Mouse (Mus musculus): ENCODE measurements around the gene Tmem269. TPM values are rescaled to one million over a fixed set of nuclear protein-coding genes. Genes with fewer than 3 reads are reported as not detected.

The Tmem269 gene
- polyA plus RNA-seq, 1 experiment = not detected

- Histone ChIP-seq H3K27me3 (ENCODE audit: control insufficient read depth) (no peaks in the 10 kb centered on the region), H3K4me1 (ENCODE audit: control insufficient read depth) (no peaks in the 10 kb centered on the region), H3K36me3 (ENCODE audit: control insufficient read depth) (no peaks in the 10 kb centered on the region), H3K9me3 (ENCODE audit: control insufficient read depth, low read length) (no peaks in the 10 kb centered on the region), H3K4me3 (replicated peaks) (no peak overlapping the region)
- TF ChIP-seq GATA1 (IDR thresholded peaks at IDR 0.05; ENCODE audit: low read length) (no peak), TAL1 (IDR thresholded peaks at IDR 0.05; ENCODE audit: low read length) (no peak)
Measured at GRCm38 (mm10) chr4:119254012-119254618, 36.1 kb upstream of the Tmem269 start.

DNA sequence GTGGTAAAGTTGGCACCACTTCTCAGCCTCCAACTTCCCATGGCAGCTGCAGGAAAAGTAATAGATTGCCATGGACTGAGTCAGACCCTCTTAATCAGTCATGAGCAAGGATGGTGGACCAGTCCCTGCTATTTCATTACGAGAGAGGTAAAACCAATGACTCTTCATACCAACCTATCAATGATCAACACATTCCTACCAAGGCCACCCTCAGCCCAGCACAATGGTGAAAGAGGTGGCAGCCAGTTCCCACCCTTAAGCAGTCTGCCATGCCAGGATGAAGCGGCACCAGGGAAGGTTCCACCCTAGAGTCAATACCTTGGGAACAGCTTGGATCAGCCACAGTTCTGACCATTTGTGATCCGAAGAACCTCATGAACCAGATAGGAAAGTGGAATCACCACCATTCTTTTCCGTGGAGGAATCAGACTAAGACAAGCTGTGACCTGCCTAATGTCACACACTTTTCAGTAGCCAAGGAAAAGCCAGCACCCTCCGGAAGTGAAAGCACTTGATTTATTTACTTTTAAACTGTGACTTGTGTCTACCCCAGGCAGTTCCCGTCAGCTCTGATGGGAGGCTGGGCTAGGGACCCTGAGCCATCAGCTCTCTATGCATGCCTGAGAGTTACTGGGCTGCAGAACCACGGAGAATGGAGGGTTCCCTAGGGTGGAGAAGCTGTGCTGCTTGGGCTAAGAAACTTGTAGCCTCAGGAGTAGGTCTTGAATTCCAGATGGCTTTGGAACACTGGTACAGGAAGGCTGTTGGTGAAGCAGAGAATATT, 34.2 kb upstream of the Tmem269 start:
- Histone ChIP-seq H3K36me3 (ENCODE audit: control insufficient read depth) (peaks cover 2% of the 10 kb centered on the region; the same call in 1 of the 2 replicates), H3K4me3 (replicated peaks) (no peak overlapping the region), H3K4me1 (ENCODE audit: control insufficient read depth) (no peaks in the 10 kb centered on the region), H3K27me3 (ENCODE audit: control insufficient read depth) (no peaks in the 10 kb centered on the region), H3K9me3 (ENCODE audit: control insufficient read depth, low read length) (no peaks in the 10 kb centered on the region)
- no peak for TF ChIP-seq GATA1 (IDR thresholded peaks at IDR 0.05; ENCODE audit: low read length)
- no peak for TF ChIP-seq TAL1 (IDR thresholded peaks at IDR 0.05; ENCODE audit: low read length)

DNA sequence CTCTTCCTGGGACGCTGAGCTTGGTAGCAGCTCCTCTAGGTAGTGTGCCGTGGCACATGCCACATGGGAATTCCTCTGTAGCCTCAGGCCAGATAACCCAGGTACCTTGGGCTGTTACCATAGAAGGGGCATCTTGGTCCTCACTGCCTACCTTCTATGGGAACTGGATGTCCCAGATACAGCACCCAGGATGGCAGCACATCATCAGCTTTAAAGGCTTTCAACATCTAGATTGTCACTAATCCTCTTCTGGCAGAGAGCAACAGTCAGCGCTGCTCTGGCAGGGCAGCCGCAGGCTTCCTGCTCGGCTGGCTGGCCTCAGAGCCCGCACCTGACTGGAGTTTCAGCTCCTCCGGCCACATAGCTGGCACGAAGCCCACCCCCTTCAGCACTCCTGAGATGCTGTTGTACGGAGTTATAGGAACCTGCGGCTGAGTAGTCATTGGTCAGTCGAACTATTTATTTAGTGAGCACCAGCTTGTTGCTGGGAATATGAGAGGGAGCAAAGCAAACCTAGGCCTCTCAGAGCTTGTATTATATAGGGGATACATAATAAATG, 30.5 kb upstream of the Tmem269 start:
- no peak overlapping the region for H3K4me3 ChIP-seq (replicated peaks)
- TF ChIP-seq TAL1 (IDR thresholded peaks at IDR 0.05; ENCODE audit: low read length) (no peak), GATA1 (IDR thresholded peaks at IDR 0.05; ENCODE audit: low read length) (no peak)
- no peaks in the 10 kb centered on the region for H3K9me3 ChIP-seq (ENCODE audit: control insufficient read depth, low read length)
- H3K27me3 ChIP-seq (ENCODE audit: control insufficient read depth) = no peaks in the 10 kb centered on the region
- no peaks in the 10 kb centered on the region for H3K4me1 ChIP-seq (ENCODE audit: control insufficient read depth)
- peaks cover 23% of the 10 kb centered on the region; the same call in 1 of the 2 replicates for H3K36me3 ChIP-seq (ENCODE audit: control insufficient read depth)

- Histone ChIP-seq H3K27me3 (ENCODE audit: control insufficient read depth) (no peaks in the 10 kb centered on the region), H3K4me3 (replicated peaks) (no peak overlapping the region), H3K36me3 (ENCODE audit: control insufficient read depth) (peaks cover 23% of the 10 kb centered on the region; the same call in 1 of the 2 replicates), H3K4me1 (ENCODE audit: control insufficient read depth) (no peaks in the 10 kb centered on the region), H3K9me3 (ENCODE audit: control insufficient read depth, low read length) (no peaks in the 10 kb centered on the region)
- TF ChIP-seq GATA1 (IDR thresholded peaks at IDR 0.05; ENCODE audit: low read length) (no peak), TAL1 (IDR thresholded peaks at IDR 0.05; ENCODE audit: low read length) (no peak)
Measured at GRCm38 (mm10) chr4:119247462-119248235, 29.6 kb upstream of the Tmem269 start.

DNA sequence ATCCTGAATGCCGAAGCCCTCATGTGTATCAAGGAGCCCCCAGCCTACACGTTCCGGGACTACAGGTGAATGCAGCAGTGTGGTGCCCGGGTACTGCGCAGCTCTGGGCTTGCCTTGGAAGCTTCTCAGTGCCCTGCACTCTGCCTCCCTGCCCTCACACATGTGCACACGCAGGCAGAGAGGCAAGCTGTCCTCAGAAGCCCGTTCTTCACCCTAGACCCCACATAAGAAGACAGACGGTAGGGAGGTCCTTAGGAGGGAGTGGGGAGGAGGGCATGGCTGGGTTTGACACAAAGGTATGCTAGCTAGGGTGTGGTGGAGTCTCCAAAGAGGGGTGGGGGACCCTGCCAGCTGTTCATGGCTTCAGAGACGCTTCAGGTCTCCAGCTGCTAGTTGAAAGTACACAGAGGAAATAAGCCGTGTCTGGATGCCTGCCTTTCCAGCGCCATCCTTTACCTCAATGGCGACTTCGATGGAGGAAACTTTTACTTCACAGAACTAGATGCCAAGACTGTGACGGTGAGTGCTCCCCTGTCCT, 28.7 kb upstream of the Tmem269 start:
- Histone ChIP-seq H3K27me3 (ENCODE audit: control insufficient read depth) (no peaks in the 10 kb centered on the region), H3K4me3 (replicated peaks) (no peak overlapping the region), H3K36me3 (ENCODE audit: control insufficient read depth) (peaks cover 29% of the 10 kb centered on the region; the same call in 1 of the 2 replicates), H3K9me3 (ENCODE audit: control insufficient read depth, low read length) (no peaks in the 10 kb centered on the region), H3K4me1 (ENCODE audit: control insufficient read depth) (peaks cover 4% of the 10 kb centered on the region; the same call in 1 of the 2 replicates)
- TF ChIP-seq GATA1 (IDR thresholded peaks at IDR 0.05; ENCODE audit: low read length) = no peak
- TF ChIP-seq TAL1 (IDR thresholded peaks at IDR 0.05; ENCODE audit: low read length) = no peak

DNA sequence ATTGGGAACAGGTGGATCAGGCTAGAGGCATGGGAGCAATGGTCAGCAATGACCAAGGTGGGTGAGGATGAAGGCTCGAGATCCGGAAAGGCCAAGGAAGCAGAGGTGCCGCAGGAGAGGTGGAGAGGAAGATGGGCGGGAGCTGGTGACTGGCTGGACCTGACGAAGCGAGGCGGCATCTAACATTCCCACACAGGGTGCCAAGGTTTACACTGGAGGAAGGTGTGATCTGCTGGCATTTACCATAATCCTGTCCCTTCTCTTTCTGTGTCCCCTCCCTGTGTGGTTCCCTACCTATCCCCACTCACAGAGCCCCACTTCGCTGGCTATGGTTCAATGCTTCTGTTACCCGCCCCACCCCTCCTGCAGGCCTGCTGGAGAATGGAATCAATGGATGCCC, 27.9 kb upstream of the Tmem269 start:
- no peaks in the 10 kb centered on the region for H3K9me3 ChIP-seq (ENCODE audit: control insufficient read depth, low read length)
- H3K4me1 ChIP-seq (ENCODE audit: control insufficient read depth) = peaks cover 6% of the 10 kb centered on the region; the same call in 1 of the 2 replicates
- H3K27me3 ChIP-seq (ENCODE audit: control insufficient read depth) = no peaks in the 10 kb centered on the region
- no peak for TF ChIP-seq GATA1 (IDR thresholded peaks at IDR 0.05; ENCODE audit: low read length)
- no peak for TF ChIP-seq TAL1 (IDR thresholded peaks at IDR 0.05; ENCODE audit: low read length)
- peaks cover 36% of the 10 kb centered on the region for H3K36me3 ChIP-seq (ENCODE audit: control insufficient read depth)
- no peak overlapping the region for H3K4me3 ChIP-seq (replicated peaks)

GRCm38 (mm10) chr4:119245556-119245955, 27.5 kb upstream of the Tmem269 start:
- H3K36me3 ChIP-seq (ENCODE audit: control insufficient read depth) = peaks cover 36% of the 10 kb centered on the region
- no peak overlapping the region for H3K4me3 ChIP-seq (replicated peaks)
- no peaks in the 10 kb centered on the region for H3K27me3 ChIP-seq (ENCODE audit: control insufficient read depth)
- H3K4me1 ChIP-seq (ENCODE audit: control insufficient read depth) = peaks cover 6% of the 10 kb centered on the region; the same call in 1 of the 2 replicates
- TF ChIP-seq GATA1 (IDR thresholded peaks at IDR 0.05; ENCODE audit: low read length) (no peak), TAL1 (IDR thresholded peaks at IDR 0.05; ENCODE audit: low read length) (no peak)
- no peaks in the 10 kb centered on the region for H3K9me3 ChIP-seq (ENCODE audit: control insufficient read depth, low read length)

GRCm38 (mm10) chr4:119244468-119245240, 26.6 kb upstream of the Tmem269 start:
- no peak overlapping the region for H3K4me3 ChIP-seq (replicated peaks)
- peaks cover 36% of the 10 kb centered on the region for H3K36me3 ChIP-seq (ENCODE audit: control insufficient read depth)
- H3K4me1 ChIP-seq (ENCODE audit: control insufficient read depth) = peaks cover 9% of the 10 kb centered on the region
- H3K27me3 ChIP-seq (ENCODE audit: control insufficient read depth) = no peaks in the 10 kb centered on the region
- H3K9me3 ChIP-seq (ENCODE audit: control insufficient read depth, low read length) = no peaks in the 10 kb centered on the region
- TF ChIP-seq TAL1 (IDR thresholded peaks at IDR 0.05; ENCODE audit: low read length) (no peak), GATA1 (IDR thresholded peaks at IDR 0.05; ENCODE audit: low read length) (no peak)
